Mouse (Mus musculus): Measurements from ENCODE around the gene Emp3. TPM values are rescaled to one million over a fixed set of nuclear protein-coding genes. Genes with fewer than 3 reads are reported as not detected.

The Emp3 gene
- 699 TPM for polyA plus RNA-seq (2017; shearing (Covaris generic))

DNA sequence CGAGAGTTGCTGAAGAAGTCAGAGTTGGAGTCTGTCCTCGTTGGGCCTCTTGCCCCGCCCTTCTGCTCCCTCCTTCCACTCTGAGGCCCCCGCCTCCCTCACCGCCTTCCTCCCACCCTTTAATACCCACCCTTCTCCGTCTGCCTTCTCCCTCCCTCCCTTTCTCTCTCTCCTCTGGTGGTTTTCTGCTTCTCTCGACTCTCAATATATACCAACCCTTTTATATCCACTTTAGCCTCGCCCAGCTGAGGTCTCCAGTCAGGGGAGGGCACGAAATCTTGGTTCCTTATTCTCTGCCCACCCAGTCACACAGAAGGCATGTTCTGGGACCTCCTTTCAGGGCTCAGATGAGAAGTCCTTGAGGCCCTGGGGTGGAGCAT, at the start of gene Emp3:
Emp3 (minus strand) TSS at position 163 of the 380 bp plus-strand sequence.

DNA sequence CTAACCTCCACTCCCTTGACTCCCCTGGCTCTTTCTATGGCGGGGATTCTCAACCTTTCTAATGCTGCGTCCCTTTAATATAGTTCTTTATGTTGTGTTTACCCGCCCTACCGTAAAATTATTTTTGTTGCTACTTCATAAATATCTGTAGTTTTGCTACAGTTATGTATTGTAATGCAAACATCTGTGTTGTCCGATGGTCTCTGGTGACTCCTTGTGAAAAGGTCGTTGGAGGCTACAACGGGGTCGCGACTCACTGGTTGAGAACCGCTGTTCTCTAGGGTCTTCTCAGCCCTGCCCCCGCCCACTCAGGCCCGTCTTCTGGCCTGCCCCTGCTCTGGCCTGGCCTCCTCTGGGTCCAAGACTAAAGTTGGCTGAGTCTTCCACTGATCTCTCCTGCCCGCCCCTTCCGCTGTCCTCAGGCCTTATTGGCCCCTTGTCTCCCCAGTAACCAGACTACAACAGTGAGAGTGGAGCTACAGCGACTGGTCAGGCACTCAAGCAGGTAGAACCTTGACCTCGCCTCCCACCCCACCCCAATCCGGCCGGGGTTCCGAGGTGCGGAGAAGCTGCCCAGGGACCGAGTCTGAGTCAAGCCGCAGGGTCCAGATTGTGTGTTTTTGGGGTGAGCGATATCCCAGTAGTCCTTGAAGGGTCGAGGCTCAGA, 2.7 kb upstream of the Emp3 start, which contains the start of gene Ccdc114:
Ccdc114 (plus strand) TSS at position 311 of the 667 bp plus-strand sequence.

DNA sequence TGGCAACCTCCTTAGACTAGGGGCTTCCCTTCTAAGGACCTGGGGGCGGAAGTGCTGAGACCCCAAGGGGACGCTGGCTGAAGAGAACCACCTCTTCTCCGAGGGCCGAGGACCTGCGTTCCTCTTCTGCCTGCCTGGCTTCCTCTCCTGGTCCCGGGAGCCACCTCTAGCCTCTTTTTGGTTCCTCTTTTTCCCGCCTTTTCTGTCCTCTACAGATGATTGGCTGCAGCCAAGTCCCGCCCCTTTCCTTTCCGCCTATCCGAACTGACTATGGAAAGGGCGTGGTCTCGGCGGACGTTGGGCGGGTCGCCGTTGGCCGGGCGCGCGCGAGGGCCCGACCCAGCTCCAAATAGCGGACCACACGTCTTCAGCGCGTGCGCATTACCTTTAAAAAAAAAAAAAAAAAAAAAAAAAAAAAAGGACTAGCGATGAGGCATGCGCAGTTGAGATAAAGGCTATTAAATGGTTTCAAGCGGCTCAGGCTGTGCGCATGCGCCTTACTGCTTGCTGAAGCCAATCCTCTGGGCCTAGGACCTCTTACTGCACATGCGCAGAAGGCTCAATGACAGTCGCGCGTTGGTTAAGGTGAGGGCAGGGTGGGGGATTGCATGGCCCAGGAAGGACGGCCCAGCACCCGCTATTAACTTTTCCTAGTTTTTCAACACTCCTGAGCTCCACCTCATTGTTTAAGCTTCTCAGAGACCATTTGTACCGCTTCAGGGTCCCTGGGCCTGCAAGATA, 24.5 kb downstream of the Emp3 start, which contains the start of the genes Syngr4 and Tmem143:
Syngr4 (minus strand) TSS at position 198 of the 741 bp plus-strand sequence.
Tmem143 (plus strand) TSS at position 425 of the 741 bp plus-strand sequence.

DNA sequence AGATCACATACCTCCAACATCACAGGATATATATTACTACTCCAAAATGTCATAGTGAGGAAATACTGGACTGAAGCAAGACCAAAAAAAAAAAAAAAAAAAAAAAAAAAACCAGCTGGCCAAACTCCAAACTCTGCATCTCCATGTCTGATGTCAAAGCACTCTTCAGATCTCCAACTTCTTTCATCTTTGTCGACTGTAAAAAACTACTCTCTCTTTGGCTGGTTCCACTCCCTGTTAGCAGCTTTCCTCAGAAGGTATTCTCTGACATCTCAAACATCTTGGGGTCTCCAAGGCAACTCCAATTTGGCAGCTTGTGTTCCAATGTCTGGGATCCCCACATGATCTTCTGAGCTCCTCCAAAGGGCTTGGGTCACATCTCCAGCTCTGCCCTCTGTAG, 42.9 kb downstream of the Emp3 start, which contains the start of gene Grin2d:
Grin2d (minus strand) TSS at position 101 of the 400 bp plus-strand sequence.

DNA sequence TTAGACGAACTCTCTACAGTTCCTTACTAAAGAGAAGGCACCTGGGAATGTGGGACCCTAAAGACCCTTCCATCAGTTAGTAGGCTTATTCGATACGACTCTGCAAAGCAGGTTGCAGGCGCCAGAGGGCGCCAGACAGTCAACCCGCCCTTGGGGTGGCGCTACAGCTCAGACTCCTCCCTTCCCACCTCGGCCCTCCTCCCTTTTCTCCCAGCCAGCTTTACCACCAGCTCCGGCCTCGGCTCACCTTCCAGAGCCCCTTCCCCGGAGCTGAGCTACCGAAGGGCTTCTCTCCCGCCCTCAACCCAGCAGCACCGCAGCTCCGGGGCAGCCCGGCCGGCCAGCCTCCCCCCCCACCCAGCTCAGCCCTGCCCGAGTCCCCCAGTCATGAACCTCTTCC, 48.6 kb downstream of the Emp3 start, which contains the start of gene Kdelr1:
Kdelr1 (plus strand) TSS at position 149 of the 400 bp plus-strand sequence.

Other genes starting within 250 kb of the Emp3 start
- gene Ntn5, start 237.4 kb downstream of the Emp3 start, polyA plus RNA-seq (2017; shearing (Covaris generic)) = 0.32 TPM
- gene Sec1, start 227.0 kb downstream of the Emp3 start, polyA plus RNA-seq (2017; shearing (Covaris generic)) = 0.35 TPM
- gene Car11, start 221.6 kb downstream of the Emp3 start, polyA plus RNA-seq (2017; shearing (Covaris generic)) = 8.4 TPM
- gene Dbp, start 216.3 kb downstream of the Emp3 start, polyA plus RNA-seq (2017; shearing (Covaris generic)) = 53.0 TPM
- gene Rpl18, start 205.9 kb downstream of the Emp3 start, polyA plus RNA-seq (2017; shearing (Covaris generic)) = 1,454 TPM
- 36.3 TPM for gene Sphk2, start 203.4 kb downstream of the Emp3 start, polyA plus RNA-seq (2017; shearing (Covaris generic))
- gene Fam83e, start 200.2 kb downstream of the Emp3 start, polyA plus RNA-seq (2017; shearing (Covaris generic)) = 0.43 TPM
- gene Spaca4, start 195.6 kb downstream of the Emp3 start, polyA plus RNA-seq (2017; shearing (Covaris generic)) = not detected
- 0.04 TPM for gene Lmtk3, start 137.7 kb downstream of the Emp3 start, polyA plus RNA-seq (2017; shearing (Covaris generic))
- 3.0 TPM for gene Sult2b1, start 136.7 kb downstream of the Emp3 start, polyA plus RNA-seq (2017; shearing (Covaris generic))
- 87.9 TPM for gene Cyth2, start 106.8 kb downstream of the Emp3 start, polyA plus RNA-seq (2017; shearing (Covaris generic))
- not detected for gene Kcnj14, start 96.6 kb downstream of the Emp3 start, polyA plus RNA-seq (2017; shearing (Covaris generic))
- gene Grwd1, start 90.5 kb downstream of the Emp3 start, polyA plus RNA-seq (2017; shearing (Covaris generic)) = 37.3 TPM
- 90.8 TPM for gene Kdelr1, start 48.6 kb downstream of the Emp3 start, polyA plus RNA-seq (2017; shearing (Covaris generic))
- gene Grin2d, start 43.0 kb downstream of the Emp3 start, polyA plus RNA-seq (2017; shearing (Covaris generic)) = 1.2 TPM
- not detected for gene Syngr4, start 24.7 kb downstream of the Emp3 start, polyA plus RNA-seq (2017; shearing (Covaris generic))
- 9.6 TPM for gene Tmem143, start 24.5 kb downstream of the Emp3 start, polyA plus RNA-seq (2017; shearing (Covaris generic))
- gene Ccdc114, start 2.7 kb upstream of the Emp3 start, polyA plus RNA-seq (2017; shearing (Covaris generic)) = 2.2 TPM
- gene Abcc6, start 108.9 kb upstream of the Emp3 start, polyA plus RNA-seq (2017; shearing (Covaris generic)) = not detected
- 40.4 TPM for gene Nomo1, start 112.3 kb upstream of the Emp3 start, polyA plus RNA-seq (2017; shearing (Covaris generic))
- gene Kcnj11, start 179.4 kb upstream of the Emp3 start, polyA plus RNA-seq (2017; shearing (Covaris generic)) = not detected